Mouse (Mus musculus) MEL (cell line): ENCODE results near the gene Pde4a.

Experiments
- CHD2 ChIP-seq: IDR thresholded peaks from 2 replicates; pipeline ENCODE4 v1.6.1; 2011; ENCODE audit warnings: low read length, improper control_type of control experiment
- CTCF ChIP-seq, 3 experiments: IDR thresholded peaks in 2 of 3; conservative IDR thresholded peaks in 1 of 3; 2 replicates each; pipeline ENCODE4 v1.5.1; 2011 to 2012; ENCODE audit warnings: low read length in 3 of 3, low read depth in 2 of 3, mild to moderate bottlenecking in 2 of 3, improper control_type of control experiment in 1 of 3, inconsistent platforms in 1 of 3, mixed read lengths in 1 of 3, moderate library complexity in 1 of 3; ENCODE audit not compliant: control insufficient read depth in 1 of 3, insufficient read depth in 1 of 3, poor library complexity in 1 of 3, severe bottlenecking in 1 of 3
- E2F4 ChIP-seq: IDR thresholded peaks from 2 replicates; pipeline ENCODE4 v1.6.1; 2011; ENCODE audit warnings: low read depth, low read length, improper control_type of control experiment, borderline replicate concordance
- EP300 ChIP-seq, 2 experiments: IDR thresholded peaks; 2 replicates each; pipeline ENCODE4 v1.6.1; 2011; ENCODE audit warnings: improper control_type of control experiment in 2 of 2, low read length in 2 of 2, low read depth in 1 of 2, mild to moderate bottlenecking in 1 of 2
- ETS1 ChIP-seq: IDR thresholded peaks from 2 replicates; pipeline ENCODE4 v1.6.1; 2012; ENCODE audit warnings: low read depth, mild to moderate bottlenecking, inconsistent platforms, low read length, improper control_type of control experiment, moderate library complexity
- MAFK ChIP-seq: IDR thresholded peaks from 2 replicates; pipeline ENCODE4 v1.6.1; 2011; ENCODE audit warnings: low read depth, mild to moderate bottlenecking, low read length, improper control_type of control experiment, borderline replicate concordance
- NRF1 ChIP-seq: IDR thresholded peaks from 2 replicates; pipeline ENCODE4 v1.6.1; 2014; ENCODE audit warnings: low read depth, mild to moderate bottlenecking, inconsistent platforms, low read length, improper control_type of control experiment, moderate library complexity; ENCODE audit not compliant: poor library complexity, insufficient read depth, severe bottlenecking
- POLR2A ChIP-seq, 2 experiments: IDR thresholded peaks; 2 replicates each; pipeline ENCODE4 v1.6.1; 2011 to 2012; ENCODE audit warnings: low read length in 2 of 2, mild to moderate bottlenecking in 2 of 2, control low read depth in 1 of 2, improper control_type of control experiment in 1 of 2, low read depth in 1 of 2, moderate library complexity in 1 of 2; ENCODE audit not compliant: control insufficient read depth in 1 of 2, insufficient read depth in 1 of 2, poor library complexity in 1 of 2
- RAD21 ChIP-seq: IDR thresholded peaks from 2 replicates; pipeline ENCODE4 v1.6.1; 2011; ENCODE audit warnings: mild to moderate bottlenecking, low read depth, low read length, improper control_type of control experiment
- SMC3 ChIP-seq: IDR thresholded peaks from 2 replicates; pipeline ENCODE4 v1.6.1; 2011; ENCODE audit warnings: low read depth, low read length, improper control_type of control experiment
- UBTF ChIP-seq: IDR thresholded peaks from 2 replicates; pipeline ENCODE4 v1.6.1; 2012; ENCODE audit warnings: low read depth, mild to moderate bottlenecking, inconsistent platforms, low read length, improper control_type of control experiment, moderate library complexity, borderline replicate concordance; ENCODE audit not compliant: insufficient read depth
- USF2 ChIP-seq, 2 experiments: IDR thresholded peaks; 2 replicates each; pipeline ENCODE4 v1.6.1; 2011 to 2012; ENCODE audit warnings: improper control_type of control experiment in 2 of 2, low read length in 2 of 2, borderline replicate concordance in 1 of 2, inconsistent platforms in 1 of 2, low read depth in 1 of 2, mild to moderate bottlenecking in 1 of 2; ENCODE audit not compliant: insufficient read depth in 1 of 2
- ZNF384 ChIP-seq: IDR thresholded peaks from 2 replicates; pipeline ENCODE4 v1.6.1; 2012; ENCODE audit warnings: low read depth, mild to moderate bottlenecking, inconsistent platforms, low read length, improper control_type of control experiment

DNA sequence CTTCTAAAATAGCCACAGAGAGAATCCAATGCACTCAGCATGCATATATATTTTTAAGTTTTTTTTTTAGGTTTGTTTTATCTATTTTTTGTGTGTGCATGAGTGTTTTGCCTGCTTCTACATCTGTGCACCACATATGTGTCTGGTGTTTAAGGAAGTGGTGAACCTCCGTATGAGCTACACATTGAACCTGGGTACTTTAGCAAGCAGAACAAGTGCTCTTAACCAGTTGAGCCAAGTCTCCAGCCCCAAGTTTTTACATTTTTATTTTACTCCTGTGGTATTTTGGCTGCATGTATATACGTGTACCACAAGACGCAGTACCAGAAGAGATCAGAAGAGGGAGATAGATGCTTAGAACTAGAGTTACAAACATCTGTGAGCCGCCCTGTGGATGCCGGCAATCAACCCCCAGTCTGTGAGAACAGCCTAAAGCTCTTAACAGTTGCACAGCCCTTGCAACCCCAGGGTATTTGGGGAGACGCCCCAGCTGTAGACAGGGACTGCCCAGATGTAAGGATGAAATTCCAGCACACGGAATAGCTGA, 55.9 kb downstream of the Pde4a start:
- peak in 2 of 3 experiments; percentile 66 to 94; a peak in 4 of 6 replicates for TF ChIP-seq CTCF (IDR thresholded peaks at IDR 0.05 in 2 of 3, conservative IDR thresholded peaks at IDR 0.05 in 1 of 3; ENCODE audit: control insufficient read depth in 1 of 3, insufficient read depth in 1 of 3, low read depth in 2 of 3, low read length in 3 of 3, poor library complexity in 1 of 3, severe bottlenecking in 1 of 3)
- no peak for TF ChIP-seq USF2 (IDR thresholded peaks at IDR 0.05; ENCODE audit: borderline replicate concordance in 1 of 2, insufficient read depth in 1 of 2, low read depth in 1 of 2, low read length in 2 of 2)
- TF ChIP-seq CHD2 = no peak
- TF ChIP-seq E2F4 = no peak
- TF ChIP-seq SMC3 = no peak
- TF ChIP-seq MAFK = no peak
- no peak for TF ChIP-seq RAD21
- no peak for TF ChIP-seq ZNF384
- TF ChIP-seq NRF1 = no peak
- no peak for TF ChIP-seq POLR2A (IDR thresholded peaks at IDR 0.05; ENCODE audit: control insufficient read depth in 1 of 2, insufficient read depth in 1 of 2, low read depth in 1 of 2, low read length in 2 of 2, poor library complexity in 1 of 2)
- peak; percentile 82; the same call in 1 of the 2 replicates for TF ChIP-seq UBTF
- no peak for TF ChIP-seq EP300 (IDR thresholded peaks at IDR 0.05; ENCODE audit: low read depth in 1 of 2, low read length in 2 of 2)
- TF ChIP-seq ETS1 = no peak
